ENCODE assay signal across 13 mouse cellular contexts in genomic region chr10:75940520-75940919, GRCm38 (mm10). TPM values are rescaled to one million over a fixed set of nuclear protein-coding genes. Genes with fewer than 3 reads are reported as not detected.
DNase-seq lines count a peak whose midpoint lies in the region; ATAC-seq and TF ChIP-seq lines count a peak whose summit lies in the region.
"Had no signal": no experiment of that assay in that cellular context is flagged by ENCODE, and none has a peak within 500 bp of the region (broad histone marks: within the 10 kb centered on the region; RNA-seq: fewer than 3 reads in every experiment).

Gene Gm867, minus strand, starts transcription at chr10:75940672.

- no peaks in the 10 kb centered on the region for H3K36me3 ChIP-seq in kidney, postnatal 0 days (ENCODE audit: insufficient read depth, low read length)
- no peaks in the 10 kb centered on the region for H3K36me3 ChIP-seq in kidney, embryonic 14.5 days (ENCODE audit: control insufficient read depth, insufficient read depth, low read length)
- H3K36me3 ChIP-seq in CH12.LX (replicated peaks in 1 of 2; ENCODE audit: control insufficient read depth in 1 of 2, insufficient read depth in 1 of 2, low read length in 1 of 2) (peaks cover 0 to 15% of the 10 kb centered on the region in 2 experiments), E14TG2a.4 (ENCODE audit: insufficient read depth, low read length) (peaks cover 36% of the 10 kb centered on the region)
- H3K36me3 ChIP-seq: lung, embryonic 15.5 days had no signal

- H3K9ac ChIP-seq in kidney, postnatal 0 days (ENCODE audit: low read depth, low read length): no peak within 1 kb of the TSS
- no peak within 1 kb of the TSS for H3K9ac ChIP-seq in kidney, embryonic 14.5 days (ENCODE audit: low read depth, low read length)
- H3K9ac ChIP-seq in CH12.LX (ENCODE audit: insufficient read depth, low read depth): peak within 1 kb of the TSS; percentile 43
- H3K9ac ChIP-seq: lung, embryonic 15.5 days had no signal

- 0 out of 2 replicates have a peak, but pooled peaks cover 13% of the 10 kb centered on the region for H3K4me1 ChIP-seq in kidney, postnatal 0 days (replicated peaks; ENCODE audit: insufficient read depth, low read length)
- H3K4me1 ChIP-seq in kidney, embryonic 14.5 days (ENCODE audit: control insufficient read depth, insufficient read depth, low read length): peaks cover 11% of the 10 kb centered on the region; the same call in 1 of the 2 replicates
- peaks cover 20 to 66% of the 10 kb centered on the region in 2 experiments for H3K4me1 ChIP-seq in CH12.LX (ENCODE audit: control insufficient read depth in 1 of 2, insufficient read depth in 2 of 2)
- H3K4me1 ChIP-seq in E14TG2a.4 (replicated peaks; ENCODE audit: low read depth, low read length): peaks cover 75% of the 10 kb centered on the region

- TF ChIP-seq RAD21 in CH12.LX (IDR thresholded peaks at IDR 0.05; ENCODE audit: low read depth, low read length): no peak

- peaks cover 3% of the 10 kb centered on the region; the same call in 1 of the 2 replicates for H3K27me3 ChIP-seq in kidney, postnatal 0 days (ENCODE audit: insufficient read depth, low read length)
- H3K27me3 ChIP-seq in kidney, embryonic 14.5 days (ENCODE audit: control insufficient read depth, insufficient read depth, low read length): no peaks in the 10 kb centered on the region
- H3K27me3 ChIP-seq in CH12.LX (replicated peaks) (no peaks in the 10 kb centered on the region), E14TG2a.4 (ENCODE audit: insufficient read depth, low read length) (no peaks in the 10 kb centered on the region)

- H3K9me3 ChIP-seq in kidney, postnatal 0 days (replicated peaks; ENCODE audit: low read length): no peaks in the 10 kb centered on the region
- no peaks in the 10 kb centered on the region for H3K9me3 ChIP-seq in kidney, embryonic 14.5 days (ENCODE audit: control insufficient read depth, low read length)
- H3K9me3 ChIP-seq in CH12.LX (replicated peaks; ENCODE audit: low read length) (no peaks in the 10 kb centered on the region), E14TG2a.4 (ENCODE audit: low read length) (no peaks in the 10 kb centered on the region)
- H3K9me3 ChIP-seq: lung, embryonic 15.5 days had no signal

- no peak for TF ChIP-seq EP300 in CH12.LX (IDR thresholded peaks at IDR 0.05; ENCODE audit: low read length)

- WGBS in kidney, postnatal 0 days: 77% methylated on average over 5 of the region's 5 CpGs
- WGBS in kidney, embryonic 14.5 days: 80% methylated on average over 5 of the region's 5 CpGs

- ATAC-seq in kidney, postnatal 0 days (replicated peaks; ENCODE audit: low FRiP score, low read depth): no peak
- no peak for ATAC-seq in kidney, embryonic 14.5 days (ENCODE audit: low FRiP score, low TSS enrichment)
- no peak for ATAC-seq in erythroid progenitor cell, adult 5-6 weeks (replicated peaks; ENCODE audit: low FRiP score, poor library complexity, severe bottlenecking)
- ATAC-seq: activated CD4-positive, CD25-positive, alpha-beta regulatory T cell, adult 4 months; hindbrain, postnatal 0 days had no signal

- in situ Hi-C loops in CH12.LX (cut with MboI; ENCODE audit: low pct_ligation_motif_present, low pct_unique_long_range_greater_than_20kb, low sequenced_read_pairs): no loop called here

- DNase-seq in kidney, postnatal 0 days (ENCODE audit: low spot score): peak; percentile 21
- DNase-seq in CH12.LX (ENCODE audit: extremely low read depth): no peak
- DNase-seq in ovary, postnatal 14 days (ENCODE audit: low spot score): no peak
- no peak for DNase-seq in spleen, adult 18-20 months
- DNase-seq: cerebellum, adult 11-12 months had no signal

- no peak within 1 kb of the TSS for H3K4me2 ChIP-seq in kidney, postnatal 0 days (ENCODE audit: low read length)
- H3K4me2 ChIP-seq in kidney, embryonic 14.5 days (replicated peaks; ENCODE audit: low read depth, low read length): no peak within 1 kb of the TSS
- peak within 1 kb of the TSS; percentile 65 for H3K4me2 ChIP-seq in CH12.LX (ENCODE audit: insufficient read depth, low read depth, poor library complexity, severe bottlenecking)
- H3K4me2 ChIP-seq: lung, embryonic 15.5 days had no signal

- H3K79me2 ChIP-seq in CH12.LX (replicated peaks; ENCODE audit: control insufficient read depth, extremely low read depth, insufficient read depth, poor library complexity, severe bottlenecking): no peaks in the 10 kb centered on the region

- H3K27ac ChIP-seq in kidney, postnatal 0 days: no peak within 1 kb of the TSS
- H3K27ac ChIP-seq in kidney, embryonic 14.5 days (ENCODE audit: low read depth, low read length): no peak within 1 kb of the TSS
- peak within 1 kb of the TSS; percentile 78 for H3K27ac ChIP-seq in CH12.LX (ENCODE audit: insufficient read depth, low read depth)
- H3K27ac ChIP-seq: hindbrain, postnatal 0 days; lung, embryonic 15.5 days; stomach, postnatal 0 days had no signal

- H3K4me3 ChIP-seq in kidney, postnatal 0 days (replicated peaks; ENCODE audit: low read depth, low read length): no peak within 1 kb of the TSS
- no peak within 1 kb of the TSS for H3K4me3 ChIP-seq in kidney, embryonic 14.5 days (ENCODE audit: low read length)
- H3K4me3 ChIP-seq in CH12.LX (replicated peaks in 1 of 3; ENCODE audit: low read depth in 2 of 3, low read length in 2 of 3, poor library complexity in 1 of 3) (peak within 1 kb of the TSS in 2 of 3 experiments; percentile 23 to 38), E14TG2a.4 (replicated peaks; ENCODE audit: low read length) (peak within 1 kb of the TSS; percentile 66)
- H3K4me3 ChIP-seq: lung, embryonic 15.5 days had no signal

- no peak for TF ChIP-seq CTCF in kidney, postnatal 0 days (IDR thresholded peaks at IDR 0.05; ENCODE audit: low read depth)
- TF ChIP-seq CTCF in CH12.LX (conservative IDR thresholded peaks at IDR 0.05 in 1 of 2, IDR thresholded peaks at IDR 0.05 in 1 of 2; ENCODE audit: low read depth in 2 of 2, low read length in 2 of 2): no peak
- no peak for TF ChIP-seq CTCF in E14TG2a.4 (conservative IDR thresholded peaks at IDR 0.05; ENCODE audit: low read length)

- no peak for TF ChIP-seq POLR2A in CH12.LX (IDR thresholded peaks at IDR 0.05; ENCODE audit: low read depth, low read length)

- dilution Hi-C loops in CH12.LX (cut with MboI; ENCODE audit: extremely low pct_ligation_motif_present, extremely low pct_unique_long_range_greater_than_20kb, low sequenced_read_pairs): no loop called here

TF ChIP-seq in CH12.LX, 34 proteins besides CTCF, POLR2A, EP300 and RAD21:
- no peak for TF ChIP-seq MAX (IDR thresholded peaks at IDR 0.05; ENCODE audit: low read length)

RNA-seq across cellular contexts. Expression of gene Gm867, which starts in this region (rescaled TPM):
- 0.32 and 0.39 TPM in 2 replicates for polyA plus RNA-seq in kidney, postnatal 0 days (2015; fragmentation: Nextera tagmentation; extraction: Ambion mirVana)
- polyA plus RNA-seq in kidney, embryonic 14.5 days (2014; fragmentation: Nextera tagmentation; extraction: Ambion mirVana): 0.35 TPM in 1 of 2 replicates, not detected in the other
- total RNA-seq in CH12.LX (2012; rRNA removed) (0.21 and 0.42 TPM in 2 replicates), CH12.LX (2014; rRNA removed) (not detected in 2 replicates)
- polyA plus RNA-seq in CH12.LX (2012; ENCODE audit: insufficient read length, low read depth): 2.6 and 3.5 TPM in 2 replicates
- total RNA-seq in erythroid progenitor cell, adult 5-6 weeks (2015; ENCODE audit: low replicate concordance): 525 and 583 TPM in 2 replicates
- 86.0 and 101 TPM in 2 replicates for total RNA-seq in erythroid progenitor cell, adult 5-6 weeks (2017; ENCODE audit: low replicate concordance)
- polyA plus RNA-seq: activated CD4-positive, CD25-positive, alpha-beta regulatory T cell, adult 4 months; urinary bladder, adult 2 months had no signal

Comparison
In these comparisons a context has a peak if more than half of its experiments do, and no peak if none do; other contexts are left out.
1. RNA of gene Gm867 (total RNA-seq): 86.0 to 583 TPM in erythroid progenitor cell, adult 5-6 weeks; 0.21 to 0.42 TPM in CH12.LX; every median in the first group is over 10 times any median in the second.
2. Peak in DNase-seq in kidney, postnatal 0 days; RNA of the gene not detected or under 1 TPM.
3. H3K4me3 ChIP-seq: peak in CH12.LX (2 of 3) and E14TG2a.4 (single experiment); none in kidney, postnatal 0 days (single experiment) and kidney, embryonic 14.5 days (single experiment).